Mouse (Mus musculus) heart, adult 2 months (tissue): ENCODE measurements around the gene Ncoa5.

Experiments
- CTCF ChIP-seq: fragments of 200-600 bp; IDR thresholded peaks from 2 replicates; pipeline ENCODE4 v1.8.1; 2022; ENCODE audit warnings: antibody characterized with exemption, mild to moderate bottlenecking, moderate library complexity
- POLR2A ChIP-seq: fragments of 200-500 bp; IDR thresholded peaks from 2 replicates; pipeline ENCODE4 v1.6.1; 2011; ENCODE audit warnings: mild to moderate bottlenecking, low read depth, low read length, control low read depth; ENCODE audit not compliant: insufficient read depth

GRCm38 (mm10) chr2:165032533-165032932, 2.1 kb downstream of the Ncoa5 start:
- TF ChIP-seq CTCF (peak; percentile 64), POLR2A (no peak)
